Mouse (Mus musculus): ENCODE data around the gene Wdr82.
A peak's percentile ranks its signal among the peaks of the same experiment; 100 is the strongest.
"Not testable (repeated sequence)": the region's sequence is repeated elsewhere in the genome, so short reads cannot be mapped to it uniquely, and the experiment has no call there.

The Wdr82 gene

GRCm38 (mm10) chr9:106166709-106167108, 4.0 kb upstream of the Wdr82 start:
- no peak for DNase-seq (ENCODE audit: low spot score)

DNA sequence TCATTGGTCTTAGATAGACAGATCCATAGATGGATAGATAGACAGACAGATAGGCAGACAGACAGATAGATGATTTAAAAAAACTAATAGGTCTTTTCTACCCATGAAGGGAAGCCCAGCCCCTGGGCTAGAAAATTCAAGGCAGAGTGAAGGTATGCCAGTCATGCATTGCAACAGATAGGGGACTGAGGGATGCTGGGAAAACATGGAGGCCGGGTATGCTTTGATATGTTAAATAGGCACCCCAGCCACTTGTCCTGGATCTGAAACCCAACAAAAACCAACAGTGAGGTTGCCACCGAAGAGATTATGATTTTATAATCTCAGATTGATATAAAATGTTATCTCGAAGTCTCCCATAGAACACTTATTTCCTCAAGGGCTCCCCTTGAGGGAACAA, 3.5 kb upstream of the Wdr82 start:
- DNase-seq (ENCODE audit: low spot score) = no peak

GRCm38 (mm10) chr9:106167703-106168102, 3.0 kb upstream of the Wdr82 start:
- no peak for DNase-seq (ENCODE audit: low spot score)

GRCm38 (mm10) chr9:106169006-106169405, 1.7 kb upstream of the Wdr82 start:
- DNase-seq (ENCODE audit: low spot score) = not testable (repeated sequence)

- DNase-seq (ENCODE audit: low spot score) = no peak
These were observed 811 bp upstream of the Wdr82 start for GRCm38 (mm10) chr9:106169917-106170316.

DNA sequence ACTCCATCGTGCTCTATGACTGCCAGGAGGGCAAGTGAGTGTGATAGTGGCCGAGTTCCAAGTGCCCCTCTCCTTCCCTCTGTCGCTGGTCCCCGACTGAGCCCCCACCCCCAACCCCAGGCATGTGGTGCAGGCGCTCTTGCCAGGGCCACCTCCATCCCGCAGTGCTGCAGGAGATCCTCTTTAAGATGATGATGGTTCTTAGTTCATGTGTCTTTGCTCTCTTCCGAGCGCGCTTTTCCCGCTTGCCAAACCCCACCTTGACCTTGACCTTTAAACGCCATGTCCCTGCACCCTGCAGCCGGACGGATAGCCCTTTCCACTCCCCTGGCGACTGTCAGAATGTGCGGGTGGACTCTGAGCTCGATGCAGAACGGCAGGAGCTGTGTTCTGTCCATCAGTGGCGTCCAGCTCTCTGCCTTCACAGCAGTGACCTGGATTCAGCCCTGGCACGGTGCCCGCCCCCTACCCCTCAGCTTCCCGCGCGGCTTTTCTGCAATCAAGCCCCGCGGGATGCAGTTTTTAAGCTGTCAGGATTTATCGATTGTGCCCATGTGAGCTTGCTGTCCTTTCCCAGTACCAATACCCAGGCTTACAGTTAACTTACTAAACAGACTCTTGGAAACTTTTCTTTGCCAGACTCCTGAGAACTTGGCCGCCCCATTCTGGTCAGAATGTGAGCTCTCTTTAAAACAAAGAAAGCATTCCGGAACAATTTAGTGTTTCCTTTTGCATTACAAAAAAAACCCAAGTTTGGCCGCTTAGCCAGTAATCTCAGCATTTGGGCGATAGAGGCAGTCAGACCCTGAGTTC, 824 bp downstream of the Wdr82 start:
- peak; percentile 39 for DNase-seq (ENCODE audit: low spot score)

DNA sequence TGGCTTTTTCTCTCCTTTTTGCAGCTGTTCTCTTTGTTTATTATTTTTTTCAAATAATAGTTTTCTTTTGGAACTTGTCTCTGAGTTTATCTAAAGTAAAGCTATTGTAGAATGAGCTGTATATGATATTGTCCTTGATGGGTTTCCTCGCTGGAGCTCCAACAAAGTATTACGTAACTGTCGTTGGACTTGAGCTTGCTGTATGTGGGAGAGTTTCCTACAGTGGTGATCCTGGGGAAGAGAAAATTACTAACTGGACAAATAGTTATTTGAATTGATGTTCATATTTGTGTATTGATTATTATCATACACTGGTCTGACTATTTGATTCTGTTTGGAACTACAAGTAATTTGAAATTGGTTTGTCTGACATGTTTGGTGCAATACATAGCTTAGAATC, 1.8 kb downstream of the Wdr82 start:
- no peak for DNase-seq (ENCODE audit: low spot score)

- no peak for DNase-seq (ENCODE audit: low spot score)
These were observed 2.6 kb downstream of the Wdr82 start for GRCm38 (mm10) chr9:106173363-106173762.

DNA sequence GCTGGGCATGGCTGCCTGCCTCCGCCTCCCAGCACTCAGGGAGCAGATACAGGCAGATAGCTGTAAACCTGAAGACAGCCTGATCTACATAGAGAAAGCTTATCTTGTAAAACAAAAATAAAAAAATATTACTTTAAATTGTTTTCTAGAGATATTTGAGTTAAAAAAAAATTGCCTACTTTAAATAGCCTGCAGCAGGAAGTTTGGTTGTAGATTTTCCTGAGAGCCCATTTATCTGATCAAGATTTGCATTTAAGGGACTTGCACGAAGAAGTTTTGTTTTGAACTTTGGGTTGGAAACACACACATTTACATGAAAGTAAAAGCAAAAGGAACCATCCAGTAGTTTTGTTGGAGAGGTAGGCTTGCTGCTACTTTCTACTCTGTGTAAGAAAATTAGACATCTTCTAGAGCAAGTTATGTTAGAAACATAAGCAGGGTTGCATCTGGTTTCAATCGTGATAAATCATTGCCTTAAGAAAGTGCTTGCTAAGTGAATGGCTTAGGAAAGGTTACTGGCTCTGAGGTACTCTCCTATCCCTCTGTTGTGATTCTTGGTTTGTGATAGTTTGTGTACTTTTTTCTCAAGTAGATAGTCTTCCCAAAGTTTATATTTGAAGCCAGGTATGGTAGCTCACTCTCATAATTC, 4.9 kb downstream of the Wdr82 start:
- no peak for DNase-seq (ENCODE audit: low spot score)

DNA sequence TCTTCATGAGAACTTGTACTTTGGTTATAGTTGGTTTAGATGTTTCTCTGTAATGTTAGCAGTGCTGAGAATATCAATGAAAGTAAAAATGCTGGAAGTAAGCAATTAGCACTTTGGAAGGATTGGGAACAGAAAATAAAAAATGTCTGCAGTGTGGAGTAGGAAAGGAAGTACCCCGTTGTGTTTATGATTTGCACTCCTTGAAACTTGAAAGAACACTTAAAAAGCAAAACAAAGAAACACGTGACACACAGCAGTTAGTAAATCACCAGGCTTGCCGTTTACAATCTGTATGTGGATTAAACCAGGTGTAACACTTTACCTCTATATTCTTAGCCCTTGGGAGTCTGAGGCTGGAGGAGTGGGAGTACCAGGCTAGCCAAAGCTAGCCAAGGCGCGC, 6.0 kb downstream of the Wdr82 start:
- no peak for DNase-seq (ENCODE audit: low spot score)

DNA sequence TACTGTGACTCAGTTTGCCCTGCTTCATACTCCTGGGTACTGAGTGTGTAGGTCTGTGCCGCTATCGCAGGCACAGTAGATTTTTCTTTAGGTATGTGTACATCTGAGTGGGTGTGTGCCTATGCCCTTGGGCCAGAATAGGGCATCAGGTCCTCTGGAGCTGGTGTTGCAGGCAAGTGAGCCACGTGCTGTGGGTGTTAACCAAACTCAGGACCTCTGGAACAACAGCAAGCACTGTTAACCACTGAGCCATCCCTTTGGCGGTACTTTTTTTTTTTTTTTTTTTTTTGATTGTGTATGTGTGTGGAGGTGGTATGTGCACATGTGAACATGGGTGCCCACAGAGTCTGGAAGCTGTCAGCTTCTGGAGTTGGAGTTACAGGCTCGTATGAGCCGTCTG, 7.1 kb downstream of the Wdr82 start:
- no peak for DNase-seq (ENCODE audit: low spot score)

DNA sequence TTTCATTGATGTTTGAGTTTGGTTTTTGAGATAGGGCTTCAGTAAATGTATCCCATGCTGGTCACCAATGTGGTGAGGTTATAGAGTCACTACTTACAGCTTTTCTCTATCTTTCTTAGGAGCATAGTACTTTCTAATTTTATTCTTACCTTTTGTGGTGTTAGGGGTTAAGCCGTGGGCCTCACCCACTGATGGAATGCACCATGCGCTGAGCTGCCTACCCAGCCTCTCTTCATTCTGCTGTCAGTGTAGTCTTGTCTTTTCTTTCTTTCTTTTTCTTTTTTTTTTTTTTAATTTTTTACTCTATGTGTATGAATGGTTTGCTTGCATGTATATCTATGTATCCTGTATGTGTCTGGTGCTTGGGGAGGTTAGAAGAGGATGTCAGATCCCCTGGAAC, 8.7 kb downstream of the Wdr82 start:
- DNase-seq (ENCODE audit: low spot score) = no peak

GRCm38 (mm10) chr9:106179964-106180363, 9.2 kb downstream of the Wdr82 start:
- DNase-seq (ENCODE audit: low spot score) = no peak

DNA sequence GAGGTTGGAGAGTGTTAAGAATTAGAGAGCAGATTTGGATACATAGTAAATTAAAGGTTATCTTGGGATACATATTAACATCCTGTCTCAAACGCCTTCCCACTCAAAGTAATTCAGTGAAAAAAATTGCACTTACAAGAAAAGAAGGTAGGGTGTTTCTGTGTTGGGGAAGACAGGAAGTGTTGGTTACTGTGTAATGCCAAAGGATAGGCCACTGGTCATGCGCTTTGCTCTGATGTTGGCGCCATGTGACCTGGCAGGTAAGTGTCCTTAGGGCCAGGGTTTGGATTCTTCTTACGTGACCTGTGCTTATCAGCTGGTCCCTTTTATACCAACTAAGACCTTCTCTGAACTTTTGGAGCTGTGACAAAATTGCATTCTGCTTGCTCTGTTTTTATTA, 11.4 kb downstream of the Wdr82 start:
- DNase-seq (ENCODE audit: low spot score) = no peak

GRCm38 (mm10) chr9:106183996-106184395, 13.3 kb downstream of the Wdr82 start:
- no peak for DNase-seq (ENCODE audit: low spot score)

GRCm38 (mm10) chr9:106191355-106191754, 20.6 kb downstream of the Wdr82 start:
- no peak for DNase-seq (ENCODE audit: low spot score)

GRCm38 (mm10) chr9:106192024-106192423, 21.3 kb downstream of the Wdr82 start:
- no peak for DNase-seq (ENCODE audit: low spot score)

- DNase-seq (ENCODE audit: low spot score) = no peak
These were observed 22.3 kb downstream of the Wdr82 start for GRCm38 (mm10) chr9:106192998-106193397.

- DNase-seq (ENCODE audit: low spot score) = no peak
These were observed 23.4 kb downstream of the Wdr82 start for GRCm38 (mm10) chr9:106193930-106194807.

DNA sequence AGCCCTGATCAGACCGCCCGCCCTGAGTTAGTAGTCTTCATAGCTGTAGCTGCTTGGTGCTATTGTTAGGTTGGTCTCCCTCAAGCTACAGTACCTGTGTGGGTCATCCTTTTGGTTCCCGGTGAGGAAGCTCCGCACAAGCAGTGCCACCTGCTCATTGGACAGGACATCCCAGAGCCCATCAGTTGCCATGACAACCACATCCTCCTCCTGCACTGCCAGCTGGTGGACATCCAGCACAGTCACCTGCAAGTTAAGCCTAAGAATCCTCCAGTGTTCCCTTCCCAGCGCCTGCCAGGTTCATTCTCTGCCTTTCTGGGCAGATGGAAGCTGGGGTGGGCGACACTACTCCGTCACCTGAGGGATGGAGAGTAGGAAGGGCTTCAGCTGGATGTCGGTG, 25.0 kb downstream of the Wdr82 start:
- no peak for DNase-seq (ENCODE audit: low spot score)

- DNase-seq (ENCODE audit: low spot score) = no peak
These were observed 26.5 kb downstream of the Wdr82 start for GRCm38 (mm10) chr9:106197081-106197713.

DNA sequence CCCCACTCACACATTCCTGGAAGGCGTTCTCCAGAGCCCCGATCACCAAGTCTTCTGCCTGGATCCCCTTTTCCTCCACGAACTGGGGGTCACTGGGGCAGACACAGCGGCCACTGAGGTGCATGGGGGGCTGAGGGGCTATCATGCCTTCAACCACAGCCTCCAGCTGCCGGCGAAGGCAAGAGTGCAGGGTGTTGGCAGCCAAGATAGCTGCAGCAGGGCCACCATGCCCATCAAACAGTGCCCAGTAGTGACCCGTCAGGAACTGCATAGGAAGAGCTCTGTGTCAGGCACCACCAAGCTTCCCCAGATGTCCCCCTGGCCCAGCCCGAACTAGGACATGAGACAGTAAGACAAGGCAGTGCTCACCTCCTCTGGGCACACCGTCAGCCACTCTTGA, 27.0 kb downstream of the Wdr82 start:
- no peak for DNase-seq (ENCODE audit: low spot score)
